Mouse (Mus musculus) spleen, adult 12 weeks (tissue): Measurements from ENCODE around the gene Ntrk2.

ENCODE experiments used
- DNase-seq: peaks from one replicate; pipeline ENCODE4 v3.0.0; 2022; ENCODE audit warnings: low spot score

Ntrk2 gene

DNA sequence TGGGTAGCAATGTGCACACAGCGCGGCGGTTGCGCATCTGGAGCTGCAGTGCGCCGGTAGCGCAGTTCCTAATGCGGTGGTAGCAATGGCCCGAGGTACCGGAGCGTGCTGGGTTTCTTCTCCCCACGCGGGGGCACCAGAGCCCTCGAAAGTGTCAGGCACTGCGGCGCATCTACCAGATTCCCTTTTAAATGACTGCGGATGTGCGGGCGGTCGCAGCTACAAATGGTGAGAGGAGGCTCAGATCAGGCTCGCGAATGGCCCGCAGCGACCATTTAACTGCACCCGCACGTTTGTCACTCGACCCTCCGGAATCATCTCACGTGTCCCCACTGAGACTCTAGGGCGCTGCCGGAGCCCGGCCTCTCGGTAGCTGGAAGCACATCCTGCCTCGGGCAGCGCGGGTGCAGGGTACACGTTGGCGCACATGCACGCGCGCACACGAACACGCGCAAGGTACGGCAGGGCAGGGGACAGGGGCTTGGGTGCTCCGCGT, at the start of gene Ntrk2:
TSS of gene Ntrk2 (plus strand) at position 173 of the 496 bp plus-strand sequence.
- DNase-seq, result no peak

DNA sequence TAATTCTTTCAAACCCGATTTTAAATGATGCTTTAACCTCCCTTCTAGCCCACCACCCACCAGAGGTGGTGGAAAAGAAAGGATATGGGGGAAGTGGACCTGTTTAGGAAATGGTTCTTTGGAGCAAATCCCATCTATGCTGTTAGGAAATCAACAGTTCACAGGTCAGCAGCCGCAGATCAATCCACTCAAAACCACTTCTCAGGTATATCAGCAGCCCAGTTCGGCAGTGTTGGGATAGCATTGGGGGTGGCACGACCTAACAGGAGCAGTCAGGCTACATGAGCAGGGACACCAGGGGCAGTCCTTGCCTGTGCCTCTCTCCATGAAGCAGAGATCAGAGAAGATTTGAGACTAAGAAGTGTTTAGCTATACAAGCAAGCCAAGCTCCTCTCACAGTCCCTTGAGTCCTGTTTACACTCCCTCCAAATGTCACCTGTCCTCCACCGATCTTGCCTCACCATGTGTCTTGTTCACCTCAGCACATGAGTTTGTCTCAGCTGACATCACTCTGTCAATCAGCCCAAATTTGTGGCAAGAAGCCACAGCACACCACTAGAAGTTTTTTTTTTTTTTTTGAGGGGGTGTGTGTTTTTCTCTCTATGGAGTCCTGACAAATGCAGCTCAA, 45.3 kb upstream of the Ntrk2 start:
- DNase-seq, result no peak

DNA sequence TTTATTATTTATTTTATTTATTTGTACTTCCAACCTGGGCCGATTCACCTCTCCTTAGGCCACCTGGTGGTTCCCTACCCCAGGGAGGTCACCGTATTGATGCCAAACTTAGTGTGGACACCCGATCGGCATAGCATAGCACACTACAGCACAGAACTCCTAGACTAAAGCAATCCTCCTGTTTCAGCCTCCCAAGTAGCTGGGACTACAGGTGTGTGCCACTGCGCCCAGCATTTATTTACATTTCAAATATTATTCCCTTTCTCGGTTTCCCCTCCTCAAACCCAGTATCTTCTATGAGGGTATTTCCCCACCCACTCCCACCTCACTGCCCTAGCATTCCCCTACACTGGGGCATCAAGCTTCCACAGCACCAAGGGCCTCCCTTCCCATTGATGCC, 38.1 kb upstream of the Ntrk2 start:
- DNase-seq, result no peak

DNA sequence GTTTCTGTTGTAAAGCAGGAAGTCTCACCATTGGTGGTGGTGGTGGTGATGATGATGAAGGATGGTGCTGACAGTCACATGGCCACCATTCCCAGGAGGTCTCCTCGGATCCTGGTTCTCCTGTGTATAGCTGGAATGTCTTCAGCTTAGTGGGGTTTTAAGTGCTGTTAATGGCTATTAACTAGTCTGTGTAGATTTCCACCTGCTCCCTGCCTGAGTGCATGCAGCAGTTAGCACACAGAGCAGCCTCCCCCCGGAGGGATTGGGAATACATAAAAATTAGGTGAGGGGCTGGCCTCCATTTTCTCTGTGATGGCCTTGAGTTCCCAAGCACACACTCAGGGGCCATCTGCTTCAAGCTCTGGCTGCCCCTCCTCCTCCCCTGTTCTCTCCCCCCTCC, 36.9 kb upstream of the Ntrk2 start:
- DNase-seq, result no peak

DNA sequence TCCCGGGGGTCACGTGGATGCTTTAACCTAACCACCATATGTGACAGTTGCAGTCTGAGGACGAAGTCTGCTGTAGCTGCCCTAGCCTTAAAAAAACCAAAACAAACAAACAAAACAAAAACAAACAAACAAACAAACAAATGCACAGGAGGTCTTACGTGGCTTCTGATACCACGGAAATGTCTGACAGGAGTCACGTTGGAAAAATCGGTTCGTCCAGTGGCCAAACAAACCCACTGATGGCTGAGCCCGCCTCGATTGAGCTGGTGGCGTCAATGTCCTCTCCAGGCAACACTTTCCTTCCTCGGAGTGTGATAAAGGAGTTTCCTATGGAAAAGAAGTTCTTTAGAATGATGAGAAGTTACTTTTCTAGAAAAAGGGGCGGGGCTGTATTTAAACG, 27.1 kb upstream of the Ntrk2 start:
- DNase-seq, result no peak

DNA sequence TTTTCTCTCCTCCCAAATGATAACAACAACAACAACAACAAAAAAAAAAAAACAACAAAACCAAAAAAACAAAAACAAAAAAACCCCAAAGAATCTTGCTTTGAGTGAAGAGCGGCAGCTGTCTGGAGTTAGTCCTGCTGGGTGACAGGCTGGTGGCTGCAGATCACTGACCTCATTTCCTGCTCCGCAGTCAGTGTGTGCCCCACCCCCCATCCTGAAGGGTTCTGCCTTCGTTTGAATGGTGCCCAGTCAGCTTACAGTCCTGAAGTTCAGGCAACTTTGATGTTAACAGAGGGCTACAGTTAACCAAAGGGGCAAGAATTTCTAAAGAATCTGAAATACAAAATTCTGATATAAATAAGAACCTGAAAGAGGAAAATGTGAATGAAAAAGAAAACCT, 19.9 kb upstream of the Ntrk2 start:
- DNase-seq, result no peak

DNA sequence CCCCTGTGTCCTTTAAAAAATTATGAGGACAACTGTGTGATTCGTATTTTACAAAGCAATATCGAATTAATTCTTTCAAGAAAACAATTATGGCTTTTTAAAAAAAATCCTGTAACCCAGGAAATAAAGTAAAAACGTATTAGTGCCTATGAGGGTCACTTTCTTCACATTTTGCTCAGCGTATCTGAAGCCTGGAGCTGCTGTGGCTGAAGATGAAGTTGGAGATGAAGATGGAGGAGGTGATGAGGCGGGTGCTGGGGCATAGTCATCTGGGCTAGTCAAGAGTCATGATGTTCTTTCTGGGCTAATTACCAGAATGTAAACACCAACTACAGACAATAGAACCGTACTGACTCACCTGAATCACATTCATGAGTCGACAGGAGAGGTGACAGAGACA, 15.6 kb upstream of the Ntrk2 start:
- DNase-seq, result no peak

DNA sequence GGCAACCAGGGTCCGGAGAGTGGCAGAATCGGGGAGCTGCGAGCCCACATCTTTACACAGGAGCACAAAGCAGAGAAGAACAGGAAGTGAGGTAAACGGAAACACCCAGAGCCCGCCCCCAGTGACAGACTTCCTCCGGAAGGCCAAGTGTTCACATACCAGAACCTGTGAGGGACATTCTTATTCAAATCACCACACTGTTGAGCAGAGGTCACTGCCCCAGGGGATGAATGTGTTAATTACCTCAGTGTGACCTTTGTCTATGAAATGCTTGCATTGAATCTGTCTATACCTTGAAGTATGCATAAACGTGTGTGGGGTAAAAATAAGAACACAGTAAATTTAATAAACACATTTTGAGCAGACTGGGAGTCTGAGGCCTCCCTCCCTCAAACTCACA, 9.0 kb upstream of the Ntrk2 start:
- no peak for DNase-seq

DNA sequence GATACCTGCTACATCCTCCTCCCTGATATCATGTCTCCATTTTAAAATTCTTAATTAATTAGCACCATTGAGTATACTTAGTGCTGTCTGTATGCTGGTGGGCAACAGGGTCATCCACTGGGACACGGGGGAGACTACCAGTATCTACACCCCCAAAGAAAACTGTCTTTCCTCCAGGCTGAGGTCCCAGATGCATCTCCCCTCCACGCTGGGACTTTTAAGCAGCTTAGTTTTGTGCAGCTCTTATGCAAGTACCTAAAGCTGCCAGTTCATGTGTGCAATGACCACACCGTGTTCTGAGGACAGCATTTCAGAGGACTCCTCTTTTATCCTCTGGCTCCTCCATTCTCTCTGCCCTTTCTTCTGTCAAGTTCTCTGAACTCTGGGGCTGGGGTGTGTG, 5.1 kb upstream of the Ntrk2 start:
- no peak for DNase-seq

DNA sequence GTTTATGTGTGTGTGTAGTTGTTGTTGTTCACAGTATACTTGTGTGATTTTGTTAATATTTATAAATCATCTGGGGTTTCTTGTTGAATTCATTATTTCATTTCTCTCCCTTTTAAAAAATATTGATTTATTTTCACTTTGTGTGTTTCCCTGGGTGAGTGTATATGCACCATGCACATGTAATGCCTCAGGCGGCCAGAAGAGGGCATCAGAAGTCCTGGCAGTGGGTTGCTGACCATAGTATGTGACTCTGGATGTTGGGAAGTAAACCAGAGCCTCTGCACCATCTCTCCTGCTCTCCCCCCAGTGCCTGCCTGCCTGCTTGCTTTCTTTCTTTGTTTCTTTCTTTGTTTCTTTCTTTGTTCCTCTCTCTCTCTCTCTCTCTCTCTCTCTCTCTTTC, 2.5 kb upstream of the Ntrk2 start:
- DNase-seq, result no peak

DNA sequence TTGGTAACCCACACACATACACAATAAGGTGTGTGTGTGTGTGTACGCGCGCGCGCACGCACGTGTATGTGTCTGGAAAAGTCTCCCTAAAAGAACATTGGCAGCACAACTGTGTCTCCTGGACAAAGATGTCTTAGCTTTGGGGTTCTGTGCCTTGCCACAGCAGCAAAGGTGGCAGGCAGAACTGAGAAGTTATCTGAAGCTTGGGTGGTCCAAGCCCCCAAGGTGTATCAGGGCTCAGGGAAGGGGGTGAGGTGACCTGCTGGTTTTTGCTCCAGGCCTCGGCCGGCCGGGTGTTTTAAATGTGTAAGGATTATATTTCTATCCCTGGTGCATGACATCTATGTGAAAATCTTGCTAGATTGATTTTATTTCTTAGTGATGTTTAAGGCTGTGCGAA, 536 bp upstream of the Ntrk2 start:
- no peak for DNase-seq

DNA sequence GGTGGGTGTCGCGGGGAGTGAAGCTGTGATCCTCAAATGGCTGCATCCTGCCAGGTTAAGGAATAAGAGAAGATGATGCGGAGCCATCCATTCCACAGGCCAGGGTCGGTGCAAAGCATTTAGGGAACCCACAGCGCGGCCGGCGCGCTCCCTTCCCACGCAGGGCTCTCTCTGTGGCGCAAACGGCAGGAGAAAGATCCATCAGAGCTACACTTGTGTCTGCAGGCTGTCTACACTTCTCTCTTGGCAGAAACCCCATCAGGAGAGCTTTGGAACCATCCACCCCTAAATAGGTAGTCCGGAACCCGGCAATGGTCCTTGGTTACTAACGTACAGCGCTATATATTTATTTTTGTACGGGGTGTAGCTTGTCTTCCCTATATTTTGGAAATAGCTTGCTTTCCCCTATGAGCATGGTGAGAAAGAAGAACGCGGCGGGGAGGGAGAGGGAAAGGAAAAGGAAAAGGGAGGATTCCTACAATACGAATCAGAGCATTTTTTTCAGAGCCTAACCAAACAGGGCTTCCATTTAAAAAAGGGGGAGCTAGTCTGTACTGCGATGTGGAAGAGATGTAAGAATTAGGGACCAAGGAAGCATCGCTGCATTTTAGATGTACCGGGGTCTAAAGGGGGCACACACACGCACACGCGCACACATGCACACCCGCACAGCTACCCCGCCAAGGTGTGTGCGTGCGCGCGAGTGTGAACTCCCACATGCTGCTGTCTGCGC, 693 bp downstream of the Ntrk2 start:
- no peak for DNase-seq

DNA sequence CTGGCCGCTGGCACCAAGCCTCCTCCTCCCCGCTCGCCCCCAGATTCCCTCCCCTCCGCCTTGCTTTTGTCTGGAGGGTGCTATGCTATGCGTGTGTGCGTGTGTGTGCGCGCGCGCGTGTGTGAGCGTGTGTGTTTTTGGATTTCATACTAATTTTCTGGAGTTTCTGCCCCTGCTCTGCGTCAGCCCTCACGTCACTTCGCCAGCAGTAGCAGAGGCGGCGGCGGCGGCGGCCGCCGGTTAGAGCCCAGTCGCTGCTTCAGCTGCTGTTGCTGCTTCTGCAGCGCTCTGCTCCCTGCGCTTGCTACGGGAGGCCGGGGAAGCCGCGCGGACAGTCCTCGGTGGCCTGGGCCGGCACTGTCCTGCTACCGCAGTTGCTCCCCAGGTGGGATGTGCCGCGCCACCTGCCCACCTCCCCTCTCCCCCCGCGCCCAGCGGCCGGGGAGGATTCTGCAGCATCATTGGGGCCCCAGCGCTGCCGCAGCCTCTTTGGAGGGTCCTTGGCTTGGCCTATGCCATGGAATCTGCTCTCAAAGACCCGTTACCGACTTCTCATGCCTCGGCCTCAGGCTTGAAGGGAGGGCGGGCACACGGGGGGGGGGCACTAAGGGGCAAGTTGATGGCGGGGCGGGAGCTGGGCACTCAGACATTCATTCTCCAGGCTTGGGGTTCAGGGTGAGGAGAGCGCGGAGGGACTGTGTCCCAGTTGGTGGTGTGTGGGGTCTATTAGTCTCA, 1.4 kb downstream of the Ntrk2 start:
- no peak for DNase-seq

DNA sequence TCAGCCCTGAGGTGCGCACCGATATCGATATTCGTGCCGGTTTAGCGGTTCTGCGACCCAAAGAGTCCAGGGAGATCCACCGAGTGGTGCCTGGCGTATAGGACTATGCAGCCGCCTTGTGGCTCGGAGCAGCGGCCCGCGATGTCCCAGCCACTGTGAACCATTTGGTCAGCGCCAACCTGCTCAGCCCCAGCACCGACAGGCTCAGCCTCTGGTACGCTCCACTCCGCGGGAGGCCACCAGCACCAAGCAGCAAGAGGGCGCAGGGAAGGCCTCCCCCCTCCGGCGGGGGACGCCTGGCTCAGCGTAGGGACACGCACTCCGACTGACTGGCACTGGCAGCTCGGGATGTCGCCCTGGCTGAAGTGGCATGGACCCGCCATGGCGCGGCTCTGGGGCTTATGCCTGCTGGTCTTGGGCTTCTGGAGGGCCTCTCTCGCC, 2.0 kb downstream of the Ntrk2 start:
- no peak for DNase-seq

DNA sequence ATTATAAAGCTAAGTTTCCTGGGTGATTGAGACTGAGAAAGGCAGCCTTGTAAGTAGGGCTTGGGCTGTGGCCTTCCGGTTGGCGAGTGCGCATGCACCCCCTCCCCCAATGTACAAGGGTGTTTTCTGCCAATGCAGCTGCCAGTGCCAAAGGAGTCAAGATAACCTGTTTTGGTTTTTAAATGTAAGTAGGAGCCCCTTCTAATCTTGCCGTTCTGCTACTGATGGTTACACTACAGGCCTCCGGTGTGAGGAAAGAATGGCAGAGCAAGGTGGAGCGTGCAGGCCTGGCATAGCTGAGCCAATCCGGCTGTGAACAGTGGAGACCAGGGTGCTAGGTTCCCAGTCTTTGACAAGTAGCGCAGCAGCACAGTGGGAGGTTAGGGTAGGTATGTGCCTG, 3.6 kb downstream of the Ntrk2 start:
- no peak for DNase-seq

DNA sequence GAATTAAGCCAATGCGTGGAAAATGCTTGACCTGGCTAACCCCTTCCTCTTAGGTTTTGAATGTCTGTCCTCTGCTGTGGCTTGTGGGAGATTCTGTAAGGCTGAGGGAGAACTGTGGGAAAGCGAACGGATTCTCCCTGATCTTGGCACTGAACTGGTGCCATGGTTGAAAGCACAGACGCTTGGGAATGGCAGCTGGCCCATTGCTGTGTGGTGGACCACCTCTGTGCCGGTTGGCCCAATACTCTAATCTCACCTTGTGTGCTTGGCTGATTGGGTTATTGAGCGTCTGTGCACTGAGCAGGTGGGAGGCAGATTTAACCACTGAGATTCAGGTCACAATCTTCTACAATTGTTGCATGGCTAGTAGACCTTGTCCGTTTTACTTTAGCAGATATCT, 18.4 kb downstream of the Ntrk2 start:
- no peak for DNase-seq

DNA sequence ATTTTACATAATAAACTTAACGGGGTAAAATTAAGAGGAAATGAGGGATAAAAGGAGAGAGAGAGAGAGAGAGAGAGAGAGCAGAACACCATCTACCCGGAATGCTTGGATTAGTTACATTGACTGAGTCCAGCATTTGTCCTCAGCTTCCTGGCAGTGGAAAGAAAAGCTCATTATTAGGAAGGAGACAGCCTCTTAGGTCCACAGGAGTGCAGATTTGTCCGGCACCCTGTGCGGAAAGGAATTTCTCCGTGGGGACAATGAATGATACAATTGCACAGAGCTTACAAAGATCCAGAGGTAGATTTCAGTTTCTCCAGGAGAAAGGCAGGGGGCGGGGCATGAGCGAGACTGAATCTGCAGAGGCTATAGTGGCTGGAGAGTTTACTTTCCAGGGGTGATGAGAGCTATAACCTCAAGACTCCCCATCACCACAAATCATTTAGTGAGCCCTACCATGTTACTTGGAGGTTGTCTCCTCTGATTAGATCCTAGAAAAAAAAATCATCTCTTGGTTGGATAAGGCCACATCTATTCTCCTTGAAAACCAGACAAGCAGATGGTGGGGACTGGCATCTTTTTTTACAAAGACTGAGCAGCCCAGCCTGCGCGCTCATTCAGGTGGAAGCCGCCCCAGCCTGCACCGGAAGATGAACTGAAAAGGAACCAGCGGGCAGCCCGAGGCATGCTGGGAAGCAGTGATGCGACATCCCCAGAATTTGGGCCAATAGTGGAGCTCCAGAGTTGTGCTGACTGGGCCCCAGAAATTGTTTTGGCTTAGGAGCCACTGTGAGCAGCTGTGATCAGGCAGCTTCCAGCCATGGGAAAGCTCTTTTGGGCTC, 20.2 kb downstream of the Ntrk2 start:
- DNase-seq, result no peak

DNA sequence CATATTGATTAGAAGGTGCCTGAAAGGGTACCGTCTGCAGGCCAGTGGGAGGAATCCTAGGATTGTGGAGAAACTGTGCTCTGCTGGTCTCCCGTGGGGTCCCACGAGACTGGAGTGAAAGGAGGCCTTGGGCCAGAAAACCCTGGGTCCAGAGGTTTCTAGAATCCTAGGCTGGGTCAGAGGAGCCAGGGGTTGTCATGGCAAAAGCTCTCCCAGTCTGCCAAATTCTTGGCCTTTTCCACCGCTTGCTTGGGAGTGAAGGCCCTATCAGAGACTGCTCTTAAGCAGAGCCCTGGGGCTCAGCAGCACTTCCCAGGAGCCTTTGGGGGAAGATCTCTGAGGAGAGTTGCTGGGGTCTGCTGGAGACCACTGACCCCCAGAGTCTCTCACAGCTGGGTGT, 25.6 kb downstream of the Ntrk2 start:
- no peak for DNase-seq

DNA sequence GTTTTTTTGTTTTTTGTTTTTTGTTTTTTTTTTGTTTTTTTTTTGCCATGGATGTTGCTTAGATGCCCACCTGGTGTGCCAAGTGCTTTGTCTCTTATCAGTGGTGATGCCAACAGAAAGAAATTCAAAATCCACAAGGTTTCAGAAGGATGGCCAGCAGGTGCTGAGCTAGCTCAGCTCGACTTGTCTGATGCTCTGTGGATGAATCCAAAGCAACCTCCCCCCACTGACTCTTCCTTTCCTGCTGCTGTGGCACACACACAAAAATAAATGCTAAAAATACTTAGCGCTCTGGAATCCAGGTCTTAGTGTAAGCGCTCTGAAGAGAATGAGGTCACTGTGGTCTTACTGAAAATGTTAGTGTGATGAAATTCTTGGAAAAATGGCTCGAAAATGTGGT, 28.4 kb downstream of the Ntrk2 start:
- no peak for DNase-seq

DNA sequence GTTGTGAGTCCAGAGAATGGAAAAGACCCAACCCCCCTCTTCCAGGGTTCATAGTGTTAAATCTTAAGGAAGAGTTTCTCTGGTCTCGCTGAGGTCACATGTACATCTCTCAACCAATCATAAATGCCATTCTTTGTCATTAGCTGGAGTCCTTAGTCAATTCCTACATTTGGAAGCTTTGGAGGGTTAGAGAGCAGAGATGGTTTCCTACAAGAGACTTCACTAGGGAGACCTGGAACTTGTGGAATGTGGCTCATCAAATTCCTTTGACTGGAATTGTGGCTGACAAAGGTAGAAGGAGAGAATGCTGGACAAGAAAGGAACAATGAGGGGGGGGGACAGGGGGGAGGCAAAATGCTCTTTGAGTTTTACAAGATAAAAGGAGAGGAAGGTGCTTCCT, 30.5 kb downstream of the Ntrk2 start:
- no peak for DNase-seq

DNA sequence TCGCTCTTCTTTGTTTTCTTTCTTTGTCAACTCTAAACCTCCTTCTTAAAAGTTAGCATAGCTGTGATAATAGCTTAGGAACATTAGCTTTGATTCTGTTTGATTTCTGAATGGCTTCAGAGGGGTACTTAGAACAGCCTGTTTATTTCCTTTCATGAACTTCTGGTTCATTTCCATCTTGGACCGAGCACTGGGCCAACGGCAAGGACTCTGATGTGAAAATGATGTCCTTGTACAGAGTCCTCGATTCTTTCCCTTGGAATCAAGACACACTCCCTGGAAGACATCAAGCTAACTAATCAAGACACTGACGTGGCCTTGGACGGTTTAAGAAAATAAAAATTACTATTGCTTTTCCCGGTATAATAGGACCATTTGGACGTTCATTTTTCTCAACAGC, 31.7 kb downstream of the Ntrk2 start:
- DNase-seq, result no peak

DNA sequence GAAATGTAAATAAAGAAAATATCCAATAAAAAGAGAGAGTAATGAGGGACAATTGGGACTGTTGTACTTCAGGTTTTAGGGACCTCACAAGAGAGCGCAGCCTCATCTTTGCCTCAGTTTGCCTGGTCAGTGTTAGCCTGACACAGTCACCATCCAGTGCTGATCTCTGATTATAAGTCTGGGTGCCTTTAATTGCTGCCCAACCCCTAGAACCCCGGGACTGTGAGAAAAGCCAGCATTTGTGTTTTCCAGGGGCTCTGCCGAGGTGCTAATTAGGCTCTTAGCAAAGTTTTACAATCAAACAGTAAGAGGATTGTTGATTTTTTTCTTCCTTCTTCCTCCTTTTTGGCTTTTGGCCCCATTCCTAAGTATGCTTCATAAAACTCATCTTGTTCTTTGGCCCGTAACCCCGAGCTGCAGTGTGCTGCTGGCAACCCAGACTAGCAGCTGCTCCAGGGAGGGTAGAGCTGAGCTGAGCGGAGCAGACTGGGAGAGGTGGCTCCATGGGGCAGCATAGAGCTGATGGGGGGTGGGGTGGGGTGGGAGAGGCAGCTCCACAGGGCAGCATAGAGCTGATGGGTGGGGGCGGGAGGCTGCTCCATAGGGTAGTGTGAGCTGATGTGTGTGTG, 34.5 kb downstream of the Ntrk2 start:
- DNase-seq, result no peak
